Mouse (Mus musculus) CH12.LX (cell line): ENCODE measurements around the gene Podn. TPM values are rescaled to one million over a fixed set of nuclear protein-coding genes. Genes with fewer than 3 reads are reported as not detected.

Experiments
- DNase-seq: peaks from one replicate; pipeline ENCODE4 v3.0.0-alpha.2; 2013; ENCODE audit errors: extremely low read depth
- H3K27ac ChIP-seq: 2 replicates; pipeline ENCODE4 v1.5.1; 2012; ENCODE audit warnings: low read depth, mild to moderate bottlenecking, control low read depth, moderate library complexity; ENCODE audit not compliant: insufficient read depth
- H3K27me3 ChIP-seq: replicated peaks from 2 replicates; pipeline ENCODE3; 2012; ENCODE audit warnings: inconsistent platforms
- H3K36me3 ChIP-seq, 2 experiments: replicated peaks in 1 of 2; 2 replicates each; pipeline versions ENCODE3 to v1.6.1; 2012; ENCODE audit warnings: inconsistent platforms in 1 of 2, low read length in 1 of 2, mild to moderate bottlenecking in 1 of 2, mixed read lengths in 1 of 2, moderate library complexity in 1 of 2; ENCODE audit not compliant: control insufficient read depth in 1 of 2, insufficient read depth in 1 of 2
- H3K4me1 ChIP-seq, 2 experiments: 2 replicates each; pipeline ENCODE4 v1.6.1; 2012; ENCODE audit warnings: inconsistent platforms in 1 of 2, moderate library complexity in 1 of 2; ENCODE audit not compliant: insufficient read depth in 2 of 2, control insufficient read depth in 1 of 2
- H3K4me2 ChIP-seq: 2 replicates; pipeline ENCODE4 v1.6.1; 2012; ENCODE audit warnings: low read depth, mild to moderate bottlenecking, control low read depth; ENCODE audit not compliant: poor library complexity, insufficient read depth, severe bottlenecking
- H3K4me3 ChIP-seq, 3 experiments: fragments of 150-350 bp in 1 of 3; sonication (generic) in 1 of 3; replicated peaks in 1 of 3; 2 replicates each; pipeline versions ENCODE3 to v1.5.1; 2011 to 2012; ENCODE audit warnings: low read depth in 2 of 3, low read length in 2 of 3, mild to moderate bottlenecking in 2 of 3, moderate library complexity in 2 of 3, control low read depth in 1 of 3, improper control_type of control experiment in 1 of 3, inconsistent platforms in 1 of 3, mixed read lengths in 1 of 3; ENCODE audit not compliant: poor library complexity in 1 of 3
- H3K79me2 ChIP-seq: replicated peaks from 2 replicates; pipeline ENCODE4 v1.6.1; 2012; ENCODE audit warnings: mild to moderate bottlenecking, moderate library complexity; ENCODE audit not compliant: control insufficient read depth, poor library complexity, insufficient read depth, severe bottlenecking; ENCODE audit errors: extremely low read depth
- H3K9ac ChIP-seq: 2 replicates; pipeline ENCODE4 v1.6.1; 2012; ENCODE audit warnings: low read depth, mild to moderate bottlenecking, control low read depth, moderate library complexity; ENCODE audit not compliant: insufficient read depth
- H3K9me3 ChIP-seq: replicated peaks from 2 replicates; pipeline ENCODE3; 2012; ENCODE audit warnings: low read length, inconsistent platforms, mixed read lengths
- BHLHE40 ChIP-seq: IDR thresholded peaks from 2 replicates; pipeline ENCODE4 v1.6.1; 2011; ENCODE audit warnings: mild to moderate bottlenecking, low read depth, low read length, improper control_type of control experiment
- CHD1 ChIP-seq: IDR thresholded peaks from 2 replicates; pipeline ENCODE4 v1.6.1; 2012; ENCODE audit warnings: low read depth, low read length, improper control_type of control experiment, inconsistent platforms
- CHD2 ChIP-seq: IDR thresholded peaks from 2 replicates; pipeline ENCODE4 v1.6.1; 2011; ENCODE audit warnings: low read length, improper control_type of control experiment
- CTCF ChIP-seq, 2 experiments: IDR thresholded peaks in 1 of 2; conservative IDR thresholded peaks in 1 of 2; 2 replicates each; pipeline ENCODE4 v1.5.1; 2011 to 2012; ENCODE audit warnings: low read depth in 2 of 2, low read length in 2 of 2, improper control_type of control experiment in 1 of 2, inconsistent platforms in 1 of 2, mild to moderate bottlenecking in 1 of 2, moderate library complexity in 1 of 2
- ELF1 ChIP-seq: IDR thresholded peaks from 2 replicates; pipeline ENCODE4 v1.6.1; 2014; ENCODE audit warnings: low read depth, mild to moderate bottlenecking, inconsistent platforms, low read length, improper control_type of control experiment
- EP300 ChIP-seq: IDR thresholded peaks from 2 replicates; pipeline ENCODE4 v1.6.1; 2011; ENCODE audit warnings: low read length, improper control_type of control experiment
- ETS1 ChIP-seq: conservative IDR thresholded peaks from 2 replicates; pipeline ENCODE4 v1.6.1; 2012; ENCODE audit warnings: low read depth, mild to moderate bottlenecking, inconsistent platforms, low read length, improper control_type of control experiment, moderate library complexity
- GABPA ChIP-seq: IDR thresholded peaks from 2 replicates; pipeline ENCODE4 v1.6.1; 2012; ENCODE audit warnings: low read depth, low read length, improper control_type of control experiment, inconsistent platforms; ENCODE audit not compliant: insufficient replicate concordance
- MAFK ChIP-seq: IDR thresholded peaks from 2 replicates; pipeline ENCODE4 v1.6.1; 2011; ENCODE audit warnings: low read length, improper control_type of control experiment; ENCODE audit not compliant: insufficient replicate concordance
- MYC ChIP-seq: IDR thresholded peaks from 2 replicates; pipeline ENCODE4 v1.6.1; 2011; ENCODE audit warnings: low read depth, mild to moderate bottlenecking, improper control_type of control experiment, low read length
- NELFE ChIP-seq: IDR thresholded peaks from 2 replicates; pipeline ENCODE4 v1.6.1; 2011; ENCODE audit warnings: low read depth, low read length, improper control_type of control experiment
- NRF1 ChIP-seq: IDR thresholded peaks from 2 replicates; pipeline ENCODE4 v1.6.1; 2014; ENCODE audit warnings: low read depth, mild to moderate bottlenecking, inconsistent platforms, low read length, improper control_type of control experiment, moderate library complexity
- PAX5 ChIP-seq: IDR thresholded peaks from 2 replicates; pipeline ENCODE4 v1.6.1; 2012; ENCODE audit warnings: low read length, inconsistent platforms, mixed read lengths
- POLR2A ChIP-seq: IDR thresholded peaks from 2 replicates; pipeline ENCODE4 v1.6.1; 2011; ENCODE audit warnings: low read depth, mild to moderate bottlenecking, improper control_type of control experiment, low read length
- POLR2AphosphoS2 ChIP-seq: IDR thresholded peaks from 2 replicates; pipeline ENCODE4 v1.6.1; 2011; ENCODE audit warnings: low read depth, low read length, improper control_type of control experiment
- RAD21 ChIP-seq: IDR thresholded peaks from 2 replicates; pipeline ENCODE4 v1.6.1; 2011; ENCODE audit warnings: low read depth, mild to moderate bottlenecking, low read length, improper control_type of control experiment, moderate library complexity
- RCOR1 ChIP-seq: conservative IDR thresholded peaks from 2 replicates; pipeline ENCODE4 v1.6.1; 2012; ENCODE audit warnings: low read depth, mild to moderate bottlenecking, inconsistent platforms, low read length, improper control_type of control experiment
- SIN3A ChIP-seq: IDR thresholded peaks from 2 replicates; pipeline ENCODE4 v1.6.1; 2012; ENCODE audit warnings: low read length, improper control_type of control experiment, inconsistent platforms
- SMC3 ChIP-seq: IDR thresholded peaks from 2 replicates; pipeline ENCODE4 v1.6.1; 2011; ENCODE audit warnings: low read depth, low read length, improper control_type of control experiment
- TBP ChIP-seq: conservative IDR thresholded peaks from 2 replicates; pipeline ENCODE4 v1.6.1; 2011; ENCODE audit warnings: low read depth, low read length, improper control_type of control experiment
- TCF12 ChIP-seq: IDR thresholded peaks from 2 replicates; pipeline ENCODE4 v1.6.1; 2014; ENCODE audit warnings: low read depth, mild to moderate bottlenecking, inconsistent platforms, low read length, improper control_type of control experiment
- UBTF ChIP-seq: IDR thresholded peaks from 2 replicates; pipeline ENCODE4 v1.6.1; 2012; ENCODE audit warnings: low read depth, mild to moderate bottlenecking, inconsistent platforms, low read length, improper control_type of control experiment, moderate library complexity
- USF1 ChIP-seq: IDR thresholded peaks from 2 replicates; pipeline ENCODE4 v1.6.1; 2014; ENCODE audit warnings: low read depth, mild to moderate bottlenecking, inconsistent platforms, low read length, improper control_type of control experiment
- ZC3H11A ChIP-seq: IDR thresholded peaks from 2 replicates; pipeline ENCODE4 v1.6.1; 2012; ENCODE audit warnings: low read depth, mild to moderate bottlenecking, inconsistent platforms, low read length, improper control_type of control experiment
- ZMIZ1 ChIP-seq: IDR thresholded peaks from 2 replicates; pipeline ENCODE4 v1.6.1; 2012; ENCODE audit warnings: low read depth, mild to moderate bottlenecking, inconsistent platforms, low read length, improper control_type of control experiment
- ZNF384 ChIP-seq: IDR thresholded peaks from 2 replicates; pipeline ENCODE4 v1.6.1; 2012; ENCODE audit warnings: low read depth, low read length, improper control_type of control experiment, inconsistent platforms
- dilution Hi-C: fragments of 300-500 bp; cut with MboI; formaldehyde crosslinking; loops from 2 replicates; pipeline ENCODE4 v1.14.3; 2020; ENCODE audit warnings: low sequenced_read_pairs; ENCODE audit not compliant: extremely low pct_unique_long_range_greater_than_20kb, extremely low pct_ligation_motif_present
- in situ Hi-C: fragments of 300-500 bp; cut with MboI; formaldehyde crosslinking; loops from 3 replicates; pipeline ENCODE4 v1.14.3; 2019; ENCODE audit warnings: low sequenced_read_pairs, low pct_ligation_motif_present, low pct_unique_long_range_greater_than_20kb, mixed read lengths
- polyA plus RNA-seq: library from polyadenylated mRNA; unstranded; fragments of >175 nt; gene quantifications from 2 replicates; pipeline ENCODE4 v1.2.1, GENCODE M21; 2012; ENCODE audit warnings: low read depth; ENCODE audit not compliant: insufficient read length
- total RNA-seq, 2 experiments: library from RNA; depleted of rRNA; stranded (reverse); fragments of 300-350 nt in 1 of 2; fragments of >200 nt in 1 of 2; gene quantifications; 2 replicates each; pipeline ENCODE4 v1.2.3; 2012 to 2014

Gene Podn
- total and polyA plus RNA-seq, 3 experiments = 0.04 TPM; not detected in 2

- in situ Hi-C loops = no loop called here
- no peak for DNase-seq
- no peaks in the 10 kb centered on the region for H3K9me3 ChIP-seq
- H3K4me2 ChIP-seq = no peak overlapping the region
- no peaks in the 10 kb centered on the region for H3K27me3 ChIP-seq
- no peak overlapping the region for H3K9ac ChIP-seq
- H3K36me3 ChIP-seq = peaks cover 44 to 86% of the 10 kb centered on the region in 2 experiments
- no peaks in the 10 kb centered on the region for H3K79me2 ChIP-seq
- dilution Hi-C loops = no loop called here
- no peak overlapping the region for H3K27ac ChIP-seq
- TF ChIP-seq UBTF = no peak
- no peak for TF ChIP-seq ELF1
- TF ChIP-seq PAX5 = no peak
- TF ChIP-seq CHD2 = no peak
- no peak for TF ChIP-seq TCF12
- TF ChIP-seq MAFK = no peak
- no peak for TF ChIP-seq RCOR1
- TF ChIP-seq MYC = no peak
- no peak for TF ChIP-seq NRF1
- peaks cover 0 to 6% of the 10 kb centered on the region in 2 experiments; a peak in 1 of 4 replicates for H3K4me1 ChIP-seq
- no peak overlapping the region for H3K4me3 ChIP-seq
Measured at GRCm38 (mm10) chr4:108052673-108053072, 43.6 kb downstream of the Podn start.

DNA sequence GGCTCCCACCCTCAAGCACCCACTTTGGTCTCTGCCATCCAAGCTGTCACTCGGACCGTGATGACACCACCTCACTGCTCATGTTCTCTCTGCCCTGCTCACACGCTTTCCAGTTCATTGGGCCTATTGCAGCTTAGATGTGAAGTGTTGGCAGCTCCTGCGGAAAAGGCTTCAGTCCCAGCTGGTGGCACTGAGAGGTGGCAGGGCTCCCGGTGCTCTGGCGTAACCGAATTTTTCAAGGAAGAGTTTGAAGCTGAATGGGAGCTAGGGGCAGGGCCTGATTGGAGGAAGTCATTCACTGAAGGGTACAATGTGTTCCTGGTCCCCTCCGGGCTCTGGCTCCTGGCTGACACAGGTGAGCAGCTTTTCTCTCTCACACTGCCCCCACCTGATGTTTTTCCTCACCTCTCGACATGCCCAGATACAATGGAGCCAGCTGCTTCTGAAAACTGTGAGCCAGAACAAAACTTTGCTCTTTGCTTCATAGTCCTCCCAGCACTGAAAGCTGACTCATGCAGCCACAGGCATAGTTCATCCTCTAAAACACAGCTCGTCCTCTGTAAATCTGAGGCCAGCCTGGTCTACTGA lies 44.5 kb downstream of the Podn start:
- TF ChIP-seq RAD21 (no peak), UBTF (no peak), POLR2A (no peak), NELFE (no peak), ZC3H11A (no peak), CTCF (conservative IDR thresholded peaks at IDR 0.05 in 1 of 2, IDR thresholded peaks at IDR 0.05 in 1 of 2; ENCODE audit: low read depth in 2 of 2, low read length in 2 of 2) (no peak), ELF1 (no peak), ZNF384 (no peak), EP300 (no peak), TBP (no peak), CHD1 (no peak), ZMIZ1 (no peak), SIN3A (no peak), ETS1 (no peak), BHLHE40 (no peak), GABPA (no peak), NRF1 (no peak), SMC3 (no peak), USF1 (no peak), POLR2AphosphoS2 (no peak)
- dilution Hi-C loops = no loop called here

More for the DNA sequence above, 44.5 kb downstream of the Podn start:
- no peak overlapping the region for H3K4me2 ChIP-seq
- DNase-seq = no peak
- H3K27me3 ChIP-seq = no peaks in the 10 kb centered on the region
- H3K27ac ChIP-seq = no peak overlapping the region
- no peaks in the 10 kb centered on the region for H3K79me2 ChIP-seq
- peaks cover 49 to 88% of the 10 kb centered on the region in 2 experiments for H3K36me3 ChIP-seq
- in situ Hi-C loops = no loop called here
- H3K4me3 ChIP-seq = no peak overlapping the region
- no peak overlapping the region for H3K9ac ChIP-seq
- peaks cover 0 to 6% of the 10 kb centered on the region in 2 experiments; a peak in 1 of 4 replicates for H3K4me1 ChIP-seq
- H3K9me3 ChIP-seq = no peaks in the 10 kb centered on the region
